Mouse (Mus musculus) heart, postnatal 4 days (tissue): Measurements from ENCODE around the gene Spc24. TPM values are rescaled to one million over a fixed set of nuclear protein-coding genes. Genes with fewer than 3 reads are reported as not detected.

Experiments
- DNase-seq: peaks from one replicate; pipeline ENCODE4 v3.0.0; 2021
- total RNA-seq, 2 experiments: library from RNA; stranded (reverse); gene quantifications; 2 replicates each; pipeline ENCODE4 v1.2.3; 2021

The Spc24 gene
- total RNA-seq, 2 experiments from 2014 or later: 37.2 to 38.4 TPM

- no peak for DNase-seq
Measured at GRCm38 (mm10) chr9:21748491-21748890, 11.6 kb downstream of the Spc24 start.

GRCm38 (mm10) chr9:21748033-21748432, 12.1 kb downstream of the Spc24 start:
- peak; percentile 87 for DNase-seq

GRCm38 (mm10) chr9:21747238-21747774, 12.8 kb downstream of the Spc24 start:
- DNase-seq: no peak

- DNase-seq: no peak
Measured at GRCm38 (mm10) chr9:21741514-21741913, 18.6 kb downstream of the Spc24 start.

GRCm38 (mm10) chr9:21740427-21740826, 19.7 kb downstream of the Spc24 start:
- DNase-seq: no peak

GRCm38 (mm10) chr9:21738776-21739175, 21.3 kb downstream of the Spc24 start:
- DNase-seq: no peak

- no peak for DNase-seq
Measured at GRCm38 (mm10) chr9:21737188-21737587, 22.9 kb downstream of the Spc24 start.

GRCm38 (mm10) chr9:21736580-21736979, 23.5 kb downstream of the Spc24 start:
- no peak for DNase-seq

- DNase-seq: no peak
Measured at GRCm38 (mm10) chr9:21735126-21735525, 25.0 kb downstream of the Spc24 start.

GRCm38 (mm10) chr9:21733989-21734388, 26.1 kb downstream of the Spc24 start:
- DNase-seq: no peak

- no peak for DNase-seq
Measured at GRCm38 (mm10) chr9:21733446-21733845, 26.7 kb downstream of the Spc24 start.

GRCm38 (mm10) chr9:21732288-21732687, 27.8 kb downstream of the Spc24 start:
- no peak for DNase-seq

- DNase-seq: no peak
Measured at GRCm38 (mm10) chr9:21729264-21729663, 30.8 kb downstream of the Spc24 start.

GRCm38 (mm10) chr9:21728261-21728832, 31.8 kb downstream of the Spc24 start:
- DNase-seq: no peak

GRCm38 (mm10) chr9:21726218-21726975, 33.7 kb downstream of the Spc24 start:
- DNase-seq: no peak

GRCm38 (mm10) chr9:21725224-21726121, 34.6 kb downstream of the Spc24 start:
- DNase-seq: no peak

- DNase-seq: peak; percentile 94
Measured at GRCm38 (mm10) chr9:21724147-21724536, 36.0 kb downstream of the Spc24 start.

- DNase-seq: peak; percentile 92
Measured at GRCm38 (mm10) chr9:21723377-21724146, 36.5 kb downstream of the Spc24 start, which contains the start of gene Ldlr. Gene Ldlr, plus strand, starts transcription at chr9:21723483.

GRCm38 (mm10) chr9:21721036-21721435, 39.1 kb downstream of the Spc24 start:
- DNase-seq: no peak

- no peak for DNase-seq
Measured at GRCm38 (mm10) chr9:21717015-21717414, 43.1 kb downstream of the Spc24 start.

GRCm38 (mm10) chr9:21715298-21715697, 44.8 kb downstream of the Spc24 start:
- DNase-seq: peak; percentile 45

GRCm38 (mm10) chr9:21709340-21709739, 50.8 kb downstream of the Spc24 start:
- no peak for DNase-seq
